Mouse (Mus musculus) forebrain, postnatal 0 days (tissue): ENCODE results near the gene Tmod3. TPM values are rescaled to one million over a fixed set of nuclear protein-coding genes. Genes with fewer than 3 reads are reported as not detected.
A peak's percentile ranks its signal among the peaks of the same experiment; 100 is the strongest.

Source experiments
- ATAC-seq: fragments of 200-750 bp; cut with Nextera tagmentation; 2 replicates; pipeline ENCODE4 v1.8.0; 2017; ENCODE audit warnings: mild to moderate bottlenecking, moderate library complexity
- DNase-seq: peaks from one replicate; pipeline ENCODE4 v3.0.0-alpha.2; 2015
- H3K27ac ChIP-seq: fragments of 300-500 bp; sonication (generic); 2 replicates; pipeline ENCODE4 v1.5.1; 2014; ENCODE audit warnings: low read depth, mild to moderate bottlenecking, antibody characterized with exemption, low read length, moderate library complexity, mixed read lengths
- H3K27me3 ChIP-seq: fragments of 300-500 bp; sonication (generic); 2 replicates; pipeline ENCODE4 v1.6.1; 2014; ENCODE audit warnings: mild to moderate bottlenecking, low read length, mixed read lengths; ENCODE audit not compliant: insufficient read depth
- H3K36me3 ChIP-seq: fragments of 300-500 bp; sonication (generic); 2 replicates; pipeline ENCODE4 v1.6.1; 2014; ENCODE audit warnings: mild to moderate bottlenecking, moderate library complexity; ENCODE audit not compliant: insufficient read depth
- H3K4me1 ChIP-seq: fragments of 300-500 bp; sonication (generic); 2 replicates; pipeline ENCODE4 v1.6.1; 2014; ENCODE audit warnings: antibody characterized with exemption; ENCODE audit not compliant: insufficient read depth
- H3K4me2 ChIP-seq: fragments of 300-500 bp; sonication (generic); 2 replicates; pipeline ENCODE4 v1.6.1; 2014; ENCODE audit warnings: low read depth, mild to moderate bottlenecking, moderate library complexity
- H3K4me3 ChIP-seq: fragments of 300-500 bp; sonication (generic); 2 replicates; pipeline ENCODE4 v1.5.1; 2014; ENCODE audit warnings: low read depth, low read length, mixed read lengths
- H3K9ac ChIP-seq: fragments of 300-500 bp; sonication (generic); 2 replicates; pipeline ENCODE4 v1.6.1; 2014; ENCODE audit warnings: mild to moderate bottlenecking
- H3K9me3 ChIP-seq: fragments of 300-500 bp; sonication (generic); 2 replicates; pipeline ENCODE4 v1.6.1; 2016; ENCODE audit warnings: low read length
- CTCF ChIP-seq: sonication (generic); IDR thresholded peaks from 2 replicates; pipeline ENCODE4 v1.5.1; 2016; ENCODE audit warnings: antibody characterized with exemption, control low read depth, low read depth
- WGBS: fragments of 180-500 bp; shearing (Covaris S2); extraction: QIAGEN DNeasy Blood & Tissue Kit; methylation state at CpG from one replicate; pipeline ENCODE4 v1.1.7; 2014; 5-methylcytosine and 5-hydroxymethylcytosine counted together
- polyA plus RNA-seq: library from polyadenylated mRNA; unstranded; fragments of >200 nt; fragmentation: Nextera tagmentation; extraction: Ambion mirVana; gene quantifications from 2 replicates; pipeline ENCODE4 v1.2.1, GENCODE M21; 2015
- total RNA-seq: library from RNA; depleted of rRNA; stranded (reverse); fragments of >200 nt; gene quantifications from 2 replicates; pipeline ENCODE4 v1.2.3, GENCODE M21; 2014

Gene Tmod3
- total and polyA plus RNA-seq, 2 experiments from 2014 or later = 55.1 to 78.6 TPM

DNA sequence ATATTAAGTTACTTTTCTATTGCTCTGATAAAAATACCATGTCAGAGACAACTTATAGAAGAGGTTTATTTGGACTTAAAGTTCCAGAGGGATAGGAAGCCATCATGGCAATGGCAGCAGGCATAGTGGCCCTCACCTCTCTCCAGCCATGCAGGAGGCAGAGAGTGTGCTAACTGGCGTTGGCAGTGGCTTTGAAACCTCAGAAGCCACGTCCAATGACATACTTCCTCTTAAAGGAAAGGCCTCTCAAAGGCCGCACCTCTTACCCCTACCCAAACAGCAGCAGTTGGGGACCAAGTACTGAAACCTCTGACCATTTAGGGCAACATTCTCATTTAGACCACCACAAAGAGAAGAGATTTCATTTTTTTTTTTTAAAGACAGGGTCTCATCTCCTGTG, 82.2 kb downstream of the Tmod3 start:
- WGBS = 85% methylated on average over 3 of the region's 3 CpGs
- TF ChIP-seq CTCF = no peak
- ATAC-seq (no peak), DNase-seq (no peak)
- no peaks in the 10 kb centered on the region for H3K9me3 ChIP-seq
- H3K9ac ChIP-seq = no peak overlapping the region
- H3K4me3 ChIP-seq = no peak overlapping the region
- no peaks in the 10 kb centered on the region for H3K4me1 ChIP-seq
- no peaks in the 10 kb centered on the region for H3K27me3 ChIP-seq
- H3K4me2 ChIP-seq = no peak overlapping the region
- H3K27ac ChIP-seq = no peak overlapping the region
- no peaks in the 10 kb centered on the region for H3K36me3 ChIP-seq

DNA sequence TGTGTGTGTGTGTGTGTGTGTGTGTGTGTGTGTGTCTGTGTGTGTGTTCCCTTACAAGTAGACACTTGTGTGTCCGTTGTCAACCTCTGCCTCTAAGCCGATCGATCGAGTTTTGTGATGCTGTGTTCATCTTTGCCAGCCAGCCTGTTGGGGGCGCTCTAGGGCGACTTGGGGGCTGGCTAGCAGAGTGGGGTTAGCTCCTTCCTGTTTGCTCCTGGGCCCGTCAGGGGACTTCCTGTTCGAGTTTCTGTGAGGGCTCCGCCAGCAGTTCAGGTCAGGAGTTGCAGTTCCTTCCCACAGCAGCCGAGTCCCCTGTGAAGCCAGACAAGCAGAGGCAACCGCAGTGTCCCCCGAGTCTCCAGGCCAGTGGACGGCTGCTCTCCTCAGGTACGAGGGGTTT, 91.2 kb downstream of the Tmod3 start:
- no peak overlapping the region for H3K9ac ChIP-seq
- no peak for DNase-seq

DNA sequence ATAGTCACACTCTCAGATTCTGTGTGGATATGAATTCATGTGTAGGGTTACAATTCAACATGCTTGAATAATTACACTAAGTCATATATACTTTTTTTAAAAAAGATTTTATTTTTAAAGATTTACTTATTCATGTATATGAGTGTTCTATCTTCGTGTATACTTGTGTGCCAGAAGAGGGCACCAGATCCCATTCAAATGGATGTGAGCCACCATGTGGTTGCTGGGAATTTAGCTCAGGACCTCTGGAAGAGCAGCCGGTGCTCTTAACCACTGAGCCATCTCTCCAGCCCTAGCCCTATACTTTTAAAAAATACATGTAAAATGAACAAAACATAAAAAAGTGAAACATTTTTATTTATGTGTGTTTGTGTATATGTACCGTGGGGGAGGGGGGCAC, 91.9 kb downstream of the Tmod3 start:
- Histone ChIP-seq H3K4me2 (no peak overlapping the region), H3K4me3 (no peak overlapping the region), H3K36me3 (peaks cover 52% of the 10 kb centered on the region), H3K27ac (no peak overlapping the region), H3K4me1 (no peaks in the 10 kb centered on the region), H3K27me3 (no peaks in the 10 kb centered on the region), H3K9ac (no peak overlapping the region), H3K9me3 (no peaks in the 10 kb centered on the region)
- TF ChIP-seq CTCF = no peak
- ATAC-seq (no peak), DNase-seq (no peak)
- WGBS = 93% methylated on average over 3 of the region's 3 CpGs

More for the DNA sequence above, 91.2 kb downstream of the Tmod3 start:
- ATAC-seq = 0 out of 2 replicates have a peak, but pooled peaks have one; percentile 40
- peak; percentile 39 for TF ChIP-seq CTCF
- Histone ChIP-seq H3K9me3 (no peaks in the 10 kb centered on the region), H3K27me3 (no peaks in the 10 kb centered on the region), H3K36me3 (peaks cover 47% of the 10 kb centered on the region), H3K4me2 (no peak overlapping the region), H3K4me3 (no peak overlapping the region), H3K27ac (no peak overlapping the region), H3K4me1 (no peaks in the 10 kb centered on the region)
- 83% methylated on average over 14 of the region's 14 CpGs for WGBS

DNA sequence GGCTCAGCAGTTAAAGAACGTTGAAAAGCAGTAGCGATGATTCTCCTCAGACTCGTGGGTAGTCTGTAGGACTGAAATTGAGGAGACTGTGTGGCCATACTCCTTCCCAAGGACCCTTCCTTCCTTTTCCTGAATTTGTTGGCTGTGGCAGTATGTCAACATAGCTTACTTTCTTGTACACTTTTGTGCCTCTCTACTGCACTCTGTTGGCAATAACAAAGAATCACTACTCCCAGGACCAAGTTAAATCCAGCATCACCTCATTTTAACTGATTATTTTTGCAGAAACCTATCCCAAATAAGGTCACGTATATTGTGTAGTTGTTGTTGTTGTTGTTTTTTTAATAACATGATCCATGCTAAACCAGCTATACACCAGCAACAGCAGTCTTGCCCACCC, 92.8 kb downstream of the Tmod3 start:
- H3K27ac ChIP-seq = no peak overlapping the region
- ATAC-seq (no peak), DNase-seq (no peak)
- H3K36me3 ChIP-seq = peaks cover 58% of the 10 kb centered on the region
- no peaks in the 10 kb centered on the region for H3K27me3 ChIP-seq
- no peak overlapping the region for H3K4me2 ChIP-seq
- no peak overlapping the region for H3K9ac ChIP-seq
- H3K9me3 ChIP-seq = no peaks in the 10 kb centered on the region
- TF ChIP-seq CTCF = peak; percentile 37; the same call in 1 of the 2 replicates
- H3K4me1 ChIP-seq = no peaks in the 10 kb centered on the region
- 90% methylated on average over 4 of the region's 4 CpGs for WGBS
- no peak overlapping the region for H3K4me3 ChIP-seq

DNA sequence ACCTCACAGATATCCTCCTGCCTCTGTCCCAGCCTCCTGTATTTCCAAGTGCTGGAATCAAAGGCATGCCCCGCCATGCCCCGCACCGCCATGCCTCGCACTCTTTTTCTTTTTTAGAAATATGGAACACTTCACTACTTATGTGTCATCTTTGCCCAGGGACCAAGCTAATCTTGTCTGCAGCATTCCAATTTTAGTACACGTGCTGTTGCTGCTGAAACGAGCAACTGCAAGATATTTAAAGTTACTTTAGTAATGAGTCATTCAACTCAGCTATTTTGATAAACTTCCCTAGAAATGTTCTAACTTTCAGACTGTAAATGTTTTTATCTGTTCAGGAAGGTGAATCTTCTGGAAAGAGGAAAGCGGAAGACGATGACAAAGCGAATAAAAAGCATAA, 93.6 kb downstream of the Tmod3 start:
- Histone ChIP-seq H3K4me1 (no peaks in the 10 kb centered on the region), H3K27ac (no peak overlapping the region), H3K9me3 (no peaks in the 10 kb centered on the region), H3K27me3 (no peaks in the 10 kb centered on the region), H3K36me3 (peaks cover 59% of the 10 kb centered on the region), H3K9ac (no peak overlapping the region), H3K4me2 (no peak overlapping the region), H3K4me3 (no peak overlapping the region)
- 88% methylated on average over 9 of the region's 9 CpGs for WGBS
- DNase-seq (no peak), ATAC-seq (no peak)
- no peak for TF ChIP-seq CTCF

DNA sequence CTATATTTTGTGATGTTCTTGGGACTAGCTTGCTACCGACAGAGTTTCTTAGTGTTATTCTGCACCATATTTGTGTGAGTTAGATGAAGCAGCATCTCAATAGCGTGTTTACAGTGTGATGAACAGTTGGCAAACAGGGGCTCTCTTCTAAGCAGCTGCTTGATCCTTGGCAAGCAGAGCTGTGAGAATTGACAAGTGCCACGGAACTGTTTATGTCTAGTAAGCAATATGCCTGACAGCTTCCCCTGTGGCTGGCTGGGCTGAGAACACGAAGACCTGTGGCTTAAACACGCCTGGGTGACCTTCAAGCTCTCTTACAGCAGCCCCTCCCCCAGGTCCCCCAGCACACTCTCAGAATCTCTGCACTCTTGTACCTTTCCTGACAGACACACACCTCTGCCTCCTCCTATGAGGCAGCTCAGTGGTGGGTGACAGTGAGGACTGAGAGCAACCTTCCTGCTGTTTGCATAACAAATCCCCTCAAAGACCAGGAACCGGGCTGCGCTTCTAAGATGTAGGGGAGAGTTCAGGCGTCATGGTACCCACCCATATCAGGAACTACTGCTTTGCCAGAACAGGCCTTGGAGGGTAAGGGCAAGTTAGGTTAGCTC, 96.3 kb downstream of the Tmod3 start:
- H3K36me3 ChIP-seq = peaks cover 81% of the 10 kb centered on the region
- H3K27ac ChIP-seq = no peak overlapping the region
- WGBS = 57% methylated on average over 8 of the region's 8 CpGs
- no peaks in the 10 kb centered on the region for H3K4me1 ChIP-seq
- DNase-seq = peak; percentile 51
- peak; percentile 85 for ATAC-seq
- H3K9ac ChIP-seq = no peak overlapping the region
- H3K4me3 ChIP-seq = no peak overlapping the region
- no peak overlapping the region for H3K4me2 ChIP-seq
- TF ChIP-seq CTCF = no peak
- H3K9me3 ChIP-seq = no peaks in the 10 kb centered on the region
- H3K27me3 ChIP-seq = no peaks in the 10 kb centered on the region

DNA sequence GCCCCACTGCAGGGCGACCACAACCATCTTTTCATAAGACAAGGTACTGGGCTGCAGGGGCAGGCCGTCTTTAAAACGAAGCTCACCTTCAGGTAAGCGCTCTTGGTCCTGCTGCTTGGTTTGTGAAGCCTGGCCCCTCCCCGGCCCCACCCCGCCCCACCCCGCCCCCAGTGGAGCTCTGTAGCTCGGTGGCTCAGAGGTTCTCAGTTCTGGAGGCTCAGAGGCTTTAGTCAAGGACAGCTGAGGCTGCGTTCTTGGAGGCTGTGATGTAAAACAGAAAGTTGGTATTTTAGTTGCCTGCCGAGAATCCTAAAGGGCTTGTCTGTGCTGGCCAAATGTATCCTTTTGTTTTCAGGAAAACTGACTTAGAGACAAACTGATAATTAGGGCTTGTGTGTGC, 103.8 kb downstream of the Tmod3 start:
- ATAC-seq = no peak
- no peak for TF ChIP-seq CTCF

More for the DNA sequence above, 103.8 kb downstream of the Tmod3 start:
- H3K4me2 ChIP-seq = no peak overlapping the region
- no peaks in the 10 kb centered on the region for H3K9me3 ChIP-seq
- no peak for DNase-seq
- H3K36me3 ChIP-seq = peaks cover 84% of the 10 kb centered on the region
- no peaks in the 10 kb centered on the region for H3K27me3 ChIP-seq
- WGBS = 70% methylated on average over 10 of the region's 10 CpGs
- H3K27ac ChIP-seq = no peak overlapping the region
- no peak overlapping the region for H3K4me3 ChIP-seq
- H3K4me1 ChIP-seq = no peaks in the 10 kb centered on the region
- no peak overlapping the region for H3K9ac ChIP-seq
